Mouse (Mus musculus) embryonic fibroblast, embryonic 13.5 days (primary cell): ENCODE measurements around the gene Fras1. TPM values are rescaled to one million over a fixed set of nuclear protein-coding genes. Genes with fewer than 3 reads are reported as not detected.

Experiments used
- H3K27ac ChIP-seq: 2 replicates; pipeline ENCODE4 v1.5.1; 2012; ENCODE audit warnings: low read length, control low read depth, inconsistent platforms; ENCODE audit not compliant: insufficient read depth
- H3K4me1 ChIP-seq: 2 replicates; pipeline ENCODE4 v1.6.1; 2011; ENCODE audit warnings: low read length; ENCODE audit not compliant: control insufficient read depth, insufficient read depth
- H3K4me3 ChIP-seq: 2 replicates; pipeline ENCODE4 v1.5.1; 2011; ENCODE audit warnings: mild to moderate bottlenecking, control low read depth, low read length; ENCODE audit not compliant: insufficient read depth
- CTCF ChIP-seq: IDR thresholded peaks from 2 replicates; pipeline ENCODE4 v1.5.1; 2011; ENCODE audit warnings: mild to moderate bottlenecking, control low read depth, low read length, moderate library complexity, borderline replicate concordance; ENCODE audit not compliant: insufficient read depth
- POLR2A ChIP-seq: IDR thresholded peaks from 2 replicates; pipeline ENCODE4 v1.6.1; 2011; ENCODE audit warnings: low read depth, mild to moderate bottlenecking, control low read depth, low read length, moderate library complexity
- polyA plus RNA-seq: library from polyadenylated mRNA; stranded (reverse); fragments of >200 nt; gene quantifications from 2 replicates; pipeline ENCODE4 v1.2.4, GENCODE M21; 2011; ENCODE audit warnings: low read depth; ENCODE audit not compliant: missing spikeins, insufficient read length

Gene Fras1
- polyA plus RNA-seq, 1 experiment = 2.2 TPM

DNA sequence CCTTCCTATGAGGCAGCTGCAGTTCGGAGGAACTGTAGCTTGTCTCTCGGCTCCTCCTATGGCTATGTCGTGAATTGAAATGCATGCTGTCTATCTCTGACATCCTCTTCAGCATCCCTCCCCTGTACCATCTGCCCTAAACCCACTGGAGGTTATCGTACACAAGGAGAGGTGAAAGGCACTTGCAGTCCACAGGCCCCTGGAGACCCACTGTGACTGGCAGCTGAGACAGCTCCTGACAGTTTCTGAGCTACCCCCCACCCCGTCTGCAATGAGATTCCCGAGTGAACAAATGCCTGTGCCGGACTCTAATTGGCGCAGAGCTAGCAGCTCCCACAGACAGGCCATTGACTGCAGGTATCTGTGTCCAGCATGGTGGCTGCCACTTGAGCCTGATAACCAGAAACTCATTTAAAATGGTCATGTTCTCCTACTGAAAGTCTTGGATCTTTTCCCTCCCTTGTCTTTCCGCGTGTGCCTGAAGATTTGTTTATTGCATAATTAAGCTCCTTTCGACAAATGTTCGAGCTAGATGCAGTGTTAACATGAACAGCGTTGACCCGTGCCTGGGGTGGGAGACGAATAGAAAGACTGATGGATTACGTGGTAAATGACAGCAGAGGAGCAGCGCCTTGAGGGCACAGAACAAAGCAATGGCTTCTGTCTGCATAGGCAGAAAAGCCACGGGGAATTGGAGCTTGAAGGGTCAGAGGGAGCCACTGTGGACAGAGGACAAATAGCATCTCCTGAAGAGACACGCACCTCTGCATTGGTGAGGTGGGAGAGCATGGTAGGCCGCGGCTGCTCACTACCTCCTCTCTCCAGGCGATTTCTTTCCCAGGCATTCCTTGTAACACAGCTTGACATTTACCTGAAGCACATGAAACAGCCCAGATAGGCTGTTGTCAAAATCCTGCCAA, 329.2 kb downstream of the Fras1 start:
- TF ChIP-seq CTCF (no peak), POLR2A (no peak)
- H3K27ac ChIP-seq = no peak overlapping the region
- no peak overlapping the region for H3K4me3 ChIP-seq
- H3K4me1 ChIP-seq = peaks cover 4% of the 10 kb centered on the region

DNA sequence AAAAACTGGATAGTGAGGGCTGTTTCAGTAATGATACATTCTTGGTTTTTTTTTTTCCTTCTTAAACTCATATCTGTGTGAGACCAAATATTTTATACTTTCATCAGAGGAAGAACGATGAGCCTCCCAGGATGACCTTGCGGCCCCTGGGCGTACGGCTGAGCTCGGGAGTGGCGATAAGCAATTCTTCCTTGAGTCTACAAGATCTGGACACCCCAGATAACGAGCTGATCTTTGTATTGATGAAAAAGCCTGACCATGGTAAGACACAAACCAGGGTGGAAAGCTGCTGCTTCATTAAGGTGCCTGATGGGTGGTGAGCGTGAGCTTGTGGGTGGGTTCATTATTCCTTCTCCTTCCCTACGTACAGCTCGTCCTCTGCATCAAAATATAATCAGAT, 334.8 kb downstream of the Fras1 start:
- Histone ChIP-seq H3K4me1 (peaks cover 13% of the 10 kb centered on the region), H3K27ac (no peak overlapping the region), H3K4me3 (no peak overlapping the region)
- TF ChIP-seq POLR2A (no peak), CTCF (no peak)

DNA sequence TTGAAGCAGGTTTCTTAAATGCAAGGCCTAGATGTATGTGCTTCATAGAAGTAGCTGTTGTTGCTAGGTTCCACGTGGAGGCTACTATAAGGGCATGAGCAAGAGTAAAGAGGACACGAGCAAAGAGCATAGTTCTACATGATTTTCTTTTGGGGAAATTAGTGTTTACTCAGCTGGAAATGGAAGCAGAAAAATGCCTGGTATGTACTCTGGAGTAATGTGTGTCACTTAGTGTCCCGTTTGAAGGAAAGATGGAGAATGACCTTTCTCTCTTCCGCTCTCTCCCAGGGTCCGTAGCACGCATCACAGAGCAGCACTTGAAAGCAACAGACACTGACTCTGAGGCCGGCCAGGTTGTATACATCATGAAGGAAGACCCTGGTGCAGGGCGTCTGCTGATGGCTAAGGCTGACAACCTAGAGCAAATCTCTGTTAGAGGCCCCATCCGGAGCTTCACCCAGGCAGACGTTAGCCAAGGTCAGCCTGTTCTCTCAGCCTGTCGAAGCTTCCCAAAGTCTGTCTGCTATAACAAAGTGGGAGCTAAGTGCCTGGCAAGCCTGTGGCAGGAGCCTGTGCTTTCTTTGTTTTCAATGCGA, 338.4 kb downstream of the Fras1 start:
- Histone ChIP-seq H3K4me1 (peaks cover 13% of the 10 kb centered on the region), H3K4me3 (no peak overlapping the region), H3K27ac (0 out of 2 replicates have a peak overlapping the region, but pooled peaks have one; percentile 8)
- no peak for TF ChIP-seq POLR2A

DNA sequence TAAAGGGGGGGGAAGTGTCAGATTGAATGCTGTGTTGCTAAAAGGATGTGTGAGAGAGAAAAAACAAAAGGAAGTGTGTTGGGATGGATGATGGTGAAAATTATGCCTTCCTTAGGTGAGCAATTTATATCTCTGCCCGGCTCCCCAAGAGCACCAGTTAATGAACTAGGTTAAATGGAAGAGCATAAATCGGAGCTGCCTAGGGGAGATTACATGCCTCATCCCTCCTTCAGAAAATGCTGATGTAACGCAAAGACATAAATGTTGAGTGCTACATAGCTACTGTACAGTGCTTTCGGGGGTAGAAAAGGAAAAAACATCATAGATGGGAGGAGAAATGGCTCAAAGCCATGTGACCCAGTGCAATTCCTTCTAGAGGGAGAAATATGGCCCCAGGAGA, 339.0 kb downstream of the Fras1 start:
- H3K4me1 ChIP-seq = peaks cover 13% of the 10 kb centered on the region
- TF ChIP-seq CTCF (no peak), POLR2A (no peak)
- H3K4me3 ChIP-seq = no peak overlapping the region
- H3K27ac ChIP-seq = no peak overlapping the region

DNA sequence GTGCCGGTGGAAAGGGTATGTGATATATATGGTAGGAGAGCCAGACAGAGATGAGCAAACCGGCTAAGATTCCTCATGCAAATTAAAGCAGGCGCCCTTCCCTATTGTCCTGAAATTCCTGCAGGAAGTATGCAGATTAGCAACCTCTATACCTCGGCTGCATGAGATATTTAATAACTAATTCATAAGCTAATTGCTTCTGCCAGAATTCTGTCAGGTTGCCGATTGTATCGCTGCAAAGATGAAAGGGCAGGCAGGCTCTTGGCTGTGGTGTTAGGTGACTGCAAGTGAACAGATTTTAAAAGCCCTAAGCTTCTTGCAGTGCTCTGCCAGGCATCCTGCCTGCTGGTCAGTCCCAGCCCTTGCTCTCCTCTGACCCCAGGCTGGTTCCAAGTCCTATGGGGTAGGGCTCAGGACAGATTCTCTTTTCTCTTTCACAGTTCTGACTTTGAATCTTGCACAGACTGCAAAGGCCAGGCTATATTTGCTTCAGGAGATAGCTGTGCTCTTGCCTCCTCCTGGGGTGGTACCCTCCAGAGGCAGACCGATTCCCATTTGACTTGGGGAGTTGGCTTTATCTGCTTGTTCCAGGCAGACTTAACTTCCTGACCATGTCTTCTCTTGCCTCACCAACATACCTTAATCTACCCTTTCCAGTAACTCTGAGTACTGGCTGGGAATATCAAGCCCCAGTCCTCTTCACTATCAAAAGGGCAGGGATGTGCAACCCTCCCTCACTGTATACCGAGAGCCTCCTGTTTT, 342.7 kb downstream of the Fras1 start:
- Histone ChIP-seq H3K4me3 (no peak overlapping the region), H3K27ac (no peak overlapping the region), H3K4me1 (peaks cover 18% of the 10 kb centered on the region)
- no peak for TF ChIP-seq POLR2A
- no peak for TF ChIP-seq CTCF

DNA sequence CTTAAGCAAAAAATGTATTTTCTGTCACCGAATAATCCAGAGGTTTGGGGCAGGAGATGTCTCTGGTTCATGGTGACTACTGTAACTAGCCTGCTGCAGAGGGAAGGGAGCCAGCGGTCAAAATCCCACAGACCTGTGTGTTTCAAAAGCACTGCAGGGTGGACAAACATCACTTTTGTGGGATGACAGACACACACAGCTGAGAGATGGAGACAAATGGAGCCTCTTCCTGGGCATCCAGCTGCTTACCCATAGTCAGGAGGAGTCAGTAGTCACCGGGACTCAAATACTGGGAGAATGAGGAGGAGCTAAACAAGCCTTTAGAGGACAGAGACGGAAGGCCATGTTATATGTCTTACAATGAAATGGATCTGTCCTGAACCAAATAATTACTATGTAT, 343.9 kb downstream of the Fras1 start:
- H3K4me3 ChIP-seq = no peak overlapping the region
- no peak for TF ChIP-seq POLR2A
- peaks cover 9% of the 10 kb centered on the region for H3K4me1 ChIP-seq
- H3K27ac ChIP-seq = no peak overlapping the region

DNA sequence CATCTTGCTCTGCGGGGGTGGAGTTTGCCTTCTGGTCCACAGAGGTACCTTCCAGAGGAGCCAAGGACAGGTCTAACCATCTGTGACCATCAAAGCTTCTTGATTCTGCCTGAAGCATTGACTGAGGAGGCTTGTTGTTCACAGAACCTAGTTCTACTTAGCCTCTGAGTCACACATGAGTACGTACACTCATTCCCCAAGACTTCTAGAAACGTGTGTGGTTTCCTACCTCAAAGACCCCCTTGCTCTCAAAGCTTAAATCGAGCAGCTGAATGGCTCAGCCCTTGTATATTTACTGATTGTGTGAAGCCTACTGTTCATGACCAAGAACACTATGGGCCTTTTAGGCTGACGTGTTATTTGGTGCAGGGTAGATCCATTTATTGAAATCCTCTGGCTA, 344.8 kb downstream of the Fras1 start:
- Histone ChIP-seq H3K27ac (no peak overlapping the region), H3K4me1 (peaks cover 6% of the 10 kb centered on the region; the same call in 1 of the 2 replicates), H3K4me3 (no peak overlapping the region)
- TF ChIP-seq POLR2A (no peak), CTCF (no peak)

DNA sequence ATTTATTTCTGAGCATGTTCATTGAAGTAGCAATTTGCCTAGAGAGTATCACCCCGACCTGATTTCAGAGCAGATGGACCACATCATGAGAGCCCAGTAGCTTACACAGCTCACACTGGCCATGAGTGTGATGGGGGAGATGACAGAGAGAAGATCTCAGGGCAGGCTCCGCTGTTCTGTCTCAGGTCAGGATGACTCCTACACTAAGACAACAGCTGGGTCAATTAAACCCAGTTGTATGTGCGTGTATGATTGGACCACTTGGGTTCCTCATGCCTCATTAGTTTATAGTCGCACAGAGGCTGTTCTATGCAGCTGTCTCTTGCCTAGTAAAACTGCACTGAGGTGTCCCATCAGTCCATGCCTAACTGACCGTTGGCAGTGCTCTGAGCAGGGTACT, 345.5 kb downstream of the Fras1 start:
- TF ChIP-seq POLR2A = no peak
- no peak for TF ChIP-seq CTCF
- Histone ChIP-seq H3K27ac (no peak overlapping the region), H3K4me1 (peaks cover 6% of the 10 kb centered on the region; the same call in 1 of the 2 replicates), H3K4me3 (no peak overlapping the region)

DNA sequence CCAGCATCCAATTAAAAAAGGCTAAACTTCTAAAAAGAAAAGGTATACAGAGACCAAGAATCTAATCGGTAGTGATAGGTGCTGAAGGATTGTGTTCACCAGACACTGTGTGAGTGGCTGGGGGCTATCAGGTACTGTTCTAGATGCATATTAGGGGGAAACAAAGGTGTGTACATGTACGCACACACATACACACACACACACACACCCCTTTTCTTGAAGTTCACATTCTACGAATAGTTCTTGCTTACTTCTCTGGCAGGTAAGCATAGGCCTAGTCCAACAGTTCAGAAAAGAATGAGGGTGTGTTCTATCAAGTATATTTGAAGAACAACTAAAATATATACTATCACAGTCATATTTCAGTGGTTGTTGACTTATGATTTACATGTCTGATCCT, 348.9 kb downstream of the Fras1 start:
- TF ChIP-seq POLR2A (no peak), CTCF (no peak)
- H3K27ac ChIP-seq = no peak overlapping the region
- peaks cover 6% of the 10 kb centered on the region; the same call in 1 of the 2 replicates for H3K4me1 ChIP-seq

More for the DNA sequence above, 348.9 kb downstream of the Fras1 start:
- no peak overlapping the region for H3K4me3 ChIP-seq
